Mouse (Mus musculus) limb, embryonic 10.5 days (tissue): ENCODE data around the gene Nmrk1. TPM values are rescaled to one million over a fixed set of nuclear protein-coding genes. Genes with fewer than 3 reads are reported as not detected.
"Not testable (repeated sequence)": the region's sequence is repeated elsewhere in the genome, so short reads cannot be mapped to it uniquely, and the experiment has no call there.

Experiments
- DNase-seq: peaks from one replicate; pipeline ENCODE4 v3.0.0-alpha.2; 2017; ENCODE audit warnings: low spot score
- H3K27ac ChIP-seq: fragments of 300-500 bp; sonication (generic); 2 replicates; pipeline ENCODE4 v1.5.1; 2016; ENCODE audit warnings: mild to moderate bottlenecking
- H3K27me3 ChIP-seq: fragments of 300-500 bp; sonication (generic); 2 replicates; pipeline ENCODE4 v1.6.1; 2016; ENCODE audit warnings: low read depth, mild to moderate bottlenecking; ENCODE audit not compliant: poor library complexity, severe bottlenecking
- H3K36me3 ChIP-seq: fragments of 300-500 bp; sonication (generic); 2 replicates; pipeline ENCODE4 v1.6.1; 2016; ENCODE audit warnings: mild to moderate bottlenecking, moderate library complexity
- H3K4me1 ChIP-seq: fragments of 300-500 bp; sonication (generic); 2 replicates; pipeline ENCODE4 v1.6.1; 2016
- H3K4me3 ChIP-seq: fragments of 300-500 bp; sonication (generic); 2 replicates; pipeline ENCODE4 v1.5.1; 2016; ENCODE audit warnings: mild to moderate bottlenecking, moderate library complexity
- H3K9me3 ChIP-seq: fragments of 300-500 bp; sonication (generic); replicated peaks from 2 replicates; pipeline ENCODE4 v1.6.1; 2016; ENCODE audit warnings: mild to moderate bottlenecking
- WGBS: fragments of 180-500 bp; shearing (Covaris S2); methylation state at CpG from one replicate; pipeline ENCODE4 v1.1.7; 2016; 5-methylcytosine and 5-hydroxymethylcytosine counted together
- polyA plus RNA-seq: library from polyadenylated mRNA; unstranded; fragments of >200 nt; fragmentation: Nextera tagmentation; extraction: Ambion mirVana; gene quantifications from 2 replicates; pipeline ENCODE4 v1.2.1, GENCODE M21; 2016

Gene Nmrk1
- polyA plus RNA-seq, result 6.5 and 9.0 TPM in 2 replicates

DNA sequence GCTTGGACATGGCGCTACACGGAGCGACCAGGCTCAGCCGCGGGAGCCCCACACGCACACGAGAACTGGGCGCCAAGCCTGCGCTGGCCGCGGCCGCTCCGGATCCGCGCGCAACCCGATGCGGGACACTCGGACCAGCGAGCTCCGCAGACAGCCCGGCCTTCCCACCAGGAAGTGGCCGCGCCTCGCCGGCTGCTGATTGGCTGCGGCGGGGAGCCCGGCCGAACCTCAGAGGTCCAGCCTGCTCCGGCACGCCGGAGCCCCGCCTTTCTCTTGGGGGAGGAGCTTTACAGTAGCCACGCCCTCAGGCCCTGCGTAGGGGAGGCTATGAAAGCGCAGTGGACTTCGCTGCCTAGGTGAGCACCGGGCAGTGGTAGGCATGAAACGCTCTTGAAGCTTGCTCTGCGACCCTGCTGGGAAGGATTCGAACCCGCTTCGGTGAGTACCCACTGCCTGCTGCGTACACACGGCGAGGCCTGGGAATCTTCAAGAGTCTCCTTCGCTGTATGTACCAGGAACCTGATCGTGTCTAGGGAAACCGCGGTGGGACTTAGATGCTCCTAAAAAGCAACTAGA is at the start of gene Nmrk1, which contains the start of gene Ostf1:
Gene Nmrk1 (plus strand): TSS at position 307 of the 576 bp plus-strand sequence.
Gene Ostf1 (minus strand): TSS at position 180 of the 576 bp plus-strand sequence.
- DNase-seq, result peak; percentile 96
- H3K9me3 ChIP-seq, result no peaks in the 10 kb centered on the region
- H3K27ac ChIP-seq, result peak within 1 kb of the TSS; percentile 83
- peak within 1 kb of the TSS; percentile 82 for H3K4me3 ChIP-seq
- H3K4me1 ChIP-seq, result peaks cover 17% of the 10 kb centered on the region
- 0 out of 2 replicates have a peak, but pooled peaks cover 5% of the 10 kb centered on the region for H3K27me3 ChIP-seq
- under 1% methylated on average over 51 of the region's 51 CpGs for WGBS
- no peaks in the 10 kb centered on the region for H3K36me3 ChIP-seq

DNA sequence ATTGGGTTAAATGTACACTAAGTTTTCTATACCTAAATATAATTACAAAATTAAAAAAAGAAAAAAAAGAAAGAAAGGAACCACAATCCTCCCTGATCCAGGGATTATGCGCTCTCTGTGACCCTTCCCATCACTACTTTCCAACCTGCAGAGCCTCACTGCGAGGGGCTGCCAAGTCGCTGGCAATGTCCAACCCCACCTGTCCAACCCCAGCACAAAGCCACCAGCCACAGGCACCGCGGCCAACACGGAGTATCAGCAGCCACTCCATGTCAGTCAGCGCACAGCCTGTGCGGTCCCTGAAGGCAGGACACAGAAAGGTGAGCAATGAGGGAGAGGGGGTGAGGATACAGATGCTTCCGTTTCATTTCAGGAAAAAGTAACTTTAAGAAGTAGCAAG is 49.5 kb upstream of the Nmrk1 start:
- Histone ChIP-seq H3K9me3 (no peaks in the 10 kb centered on the region), H3K27me3 (no peaks in the 10 kb centered on the region), H3K27ac (no peak overlapping the region), H3K4me1 (peaks cover 29% of the 10 kb centered on the region), H3K4me3 (no peak overlapping the region), H3K36me3 (no peaks in the 10 kb centered on the region)
- DNase-seq, result no peak
- 94% methylated on average over 9 of the region's 9 CpGs for WGBS

DNA sequence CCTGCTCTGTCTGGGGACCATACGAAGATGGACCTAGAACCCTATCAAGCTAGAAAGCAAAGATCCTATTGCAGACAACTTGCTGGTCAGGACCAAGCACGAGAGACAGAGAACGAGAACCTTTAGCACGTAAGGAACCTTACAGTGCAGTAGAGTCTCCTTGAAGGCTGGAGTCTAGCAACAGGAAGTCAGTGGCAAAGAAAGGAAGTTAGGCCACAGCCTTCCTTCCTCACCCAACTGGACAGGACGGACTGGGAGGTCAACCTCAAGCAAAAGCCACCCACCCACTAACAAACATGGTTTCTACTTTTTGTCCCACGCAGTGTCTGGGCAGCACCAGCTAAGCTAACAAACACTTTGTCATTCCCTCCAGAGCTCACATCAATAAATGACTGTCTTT is 48.9 kb upstream of the Nmrk1 start:
- WGBS, result 88% methylated on average over 6 of the region's 6 CpGs
- Histone ChIP-seq H3K36me3 (no peaks in the 10 kb centered on the region), H3K4me1 (peaks cover 22% of the 10 kb centered on the region), H3K9me3 (no peaks in the 10 kb centered on the region), H3K27ac (no peak overlapping the region), H3K4me3 (no peak overlapping the region), H3K27me3 (no peaks in the 10 kb centered on the region)
- no peak for DNase-seq

DNA sequence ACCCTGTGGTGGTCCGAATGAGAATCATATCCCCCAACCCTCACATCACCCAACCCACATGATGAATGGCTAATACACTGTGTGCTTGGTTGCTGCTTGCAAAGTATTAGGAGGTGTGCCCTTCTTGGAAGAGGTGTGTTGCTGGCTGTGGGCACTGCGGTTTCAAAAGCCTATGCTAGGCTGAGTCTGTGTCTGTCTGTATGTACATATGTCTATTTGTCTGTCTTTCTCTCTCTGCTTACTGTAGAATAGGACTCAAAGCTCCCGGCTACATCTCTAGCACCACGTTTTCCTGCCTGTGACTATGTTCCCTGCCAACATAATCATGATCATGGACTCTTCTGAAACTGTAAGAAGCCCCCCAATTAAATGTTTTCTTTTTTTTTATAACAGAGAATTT is 48.0 kb upstream of the Nmrk1 start:
- no peaks in the 10 kb centered on the region for H3K9me3 ChIP-seq
- H3K4me3 ChIP-seq, result no peak overlapping the region
- 97% methylated on average over 4 of the region's 4 CpGs for WGBS
- no peaks in the 10 kb centered on the region for H3K36me3 ChIP-seq
- H3K4me1 ChIP-seq, result peaks cover 14% of the 10 kb centered on the region
- no peak for DNase-seq
- no peaks in the 10 kb centered on the region for H3K27me3 ChIP-seq
- no peak overlapping the region for H3K27ac ChIP-seq

DNA sequence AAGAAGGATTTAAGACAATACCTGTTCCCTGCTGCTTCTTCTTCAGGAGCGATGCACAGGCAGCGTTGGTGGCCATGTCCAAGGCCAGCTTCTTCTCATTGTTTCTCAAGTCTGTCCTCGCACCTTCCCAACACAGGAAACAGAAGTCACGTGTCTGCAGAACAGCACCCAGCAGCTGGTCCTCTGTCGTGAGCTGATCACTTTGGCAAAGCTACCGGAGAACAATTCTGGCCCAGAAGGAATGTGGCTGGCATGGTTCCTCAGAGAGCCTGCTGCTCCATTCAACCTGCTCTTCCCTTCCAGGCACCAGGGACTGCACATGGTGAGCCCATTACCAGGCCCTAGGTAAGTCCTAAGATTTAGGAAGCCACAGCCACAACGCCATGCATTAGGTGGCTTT is 47.1 kb upstream of the Nmrk1 start:
- no peak for DNase-seq
- 93% methylated on average over 7 of the region's 7 CpGs for WGBS

DNA sequence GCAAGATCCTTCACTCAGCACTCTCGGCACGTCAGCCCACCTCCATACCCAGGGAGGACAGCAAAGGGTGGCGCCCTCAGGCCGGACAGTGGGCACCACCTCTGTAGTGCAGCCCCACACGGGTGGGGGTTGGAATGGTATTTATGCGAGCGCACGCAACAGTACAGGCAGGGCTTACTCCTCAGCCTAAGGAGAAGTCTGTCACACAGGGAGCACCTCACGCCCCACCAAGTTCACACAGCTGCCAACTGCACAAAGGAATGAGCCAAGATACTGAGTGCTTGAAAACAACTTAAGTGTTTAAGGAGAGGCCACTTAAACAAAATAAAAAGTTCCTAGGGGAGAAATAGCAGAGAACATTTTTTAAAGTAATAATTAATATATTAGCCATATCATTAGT is 44.6 kb upstream of the Nmrk1 start:
- H3K9me3 ChIP-seq, result no peaks in the 10 kb centered on the region
- peaks cover 17% of the 10 kb centered on the region for H3K4me1 ChIP-seq
- H3K36me3 ChIP-seq, result no peaks in the 10 kb centered on the region
- no peak overlapping the region for H3K4me3 ChIP-seq
- 85% methylated on average over 9 of the region's 9 CpGs for WGBS
- H3K27ac ChIP-seq, result peak overlapping the region; percentile 53; the same call in 1 of the 2 replicates
- no peak for DNase-seq
- H3K27me3 ChIP-seq, result no peaks in the 10 kb centered on the region

More for the DNA sequence above, 47.1 kb upstream of the Nmrk1 start:
- Histone ChIP-seq H3K27ac (no peak overlapping the region), H3K4me1 (peaks cover 10% of the 10 kb centered on the region), H3K4me3 (no peak overlapping the region), H3K27me3 (no peaks in the 10 kb centered on the region), H3K36me3 (no peaks in the 10 kb centered on the region), H3K9me3 (no peaks in the 10 kb centered on the region)

DNA sequence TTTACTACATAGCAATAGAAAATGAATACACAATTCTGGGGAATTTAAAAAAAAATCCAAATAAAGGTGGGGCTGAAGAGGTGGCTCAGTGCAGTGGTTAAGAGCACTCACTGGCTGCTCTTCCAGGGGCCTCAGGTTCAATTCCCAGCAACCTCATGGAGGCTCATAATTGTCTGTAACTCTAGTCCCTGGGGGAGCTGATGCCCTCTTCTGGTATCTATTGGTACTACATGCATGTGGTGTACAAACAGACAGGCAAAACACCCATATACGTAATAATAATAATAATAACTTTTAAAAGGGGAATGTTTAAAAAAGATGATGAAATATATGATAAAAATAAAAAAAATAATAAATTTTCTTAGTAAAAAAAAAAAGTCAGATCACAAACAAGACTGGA is 43.5 kb upstream of the Nmrk1 start:
- Histone ChIP-seq H3K27me3 (no peaks in the 10 kb centered on the region), H3K4me1 (peaks cover 17% of the 10 kb centered on the region), H3K4me3 (no peak overlapping the region), H3K36me3 (no peaks in the 10 kb centered on the region), H3K9me3 (no peaks in the 10 kb centered on the region), H3K27ac (no peak overlapping the region)
- 90% methylated on average over 1 of the region's 1 CpGs for WGBS
- no peak for DNase-seq

DNA sequence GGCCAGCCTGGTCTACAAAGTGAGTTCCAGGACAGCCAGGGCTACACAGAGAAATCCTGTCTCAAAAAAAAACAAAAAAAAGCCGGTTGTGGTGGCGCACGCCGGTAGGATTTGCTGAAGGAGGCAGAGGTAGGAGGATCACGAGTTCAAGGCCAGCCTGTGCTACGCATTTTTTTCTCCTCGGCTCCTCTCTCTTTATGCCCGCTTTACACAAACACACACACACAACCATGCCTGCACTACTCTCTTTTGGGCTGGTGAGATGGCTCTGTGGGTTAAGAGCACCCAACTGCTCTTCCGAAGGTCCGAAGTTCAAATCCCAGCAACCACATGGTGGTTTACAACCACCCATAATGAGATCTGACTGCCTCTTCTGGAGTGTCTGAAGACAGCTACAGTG is 42.9 kb upstream of the Nmrk1 start:
- WGBS, result 95% methylated on average over 10 of the region's 10 CpGs
- H3K27me3 ChIP-seq, H3K9me3 ChIP-seq, H3K4me3 ChIP-seq, DNase-seq, H3K36me3 ChIP-seq, H3K27ac ChIP-seq: not testable (repeated sequence)
- H3K4me1 ChIP-seq, result peaks cover 17% of the 10 kb centered on the region

DNA sequence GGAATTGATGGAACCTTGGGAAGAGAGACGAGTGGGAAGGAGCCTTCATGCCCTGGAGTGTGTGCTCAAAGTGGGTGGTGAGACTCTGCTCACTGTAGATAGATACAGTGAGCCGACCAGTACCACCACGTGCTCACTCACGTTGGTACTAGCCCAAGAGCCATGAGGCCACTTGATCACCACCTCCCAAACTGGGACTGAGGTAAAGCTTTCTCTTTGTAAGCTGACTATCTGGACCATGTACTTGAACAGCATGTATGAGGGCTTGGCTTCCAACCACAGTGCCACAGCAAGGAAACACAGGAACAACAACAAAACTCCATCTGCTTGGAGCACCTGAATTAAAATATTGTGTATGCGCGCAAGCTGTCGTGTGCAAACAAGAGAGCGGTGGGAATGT is 42.5 kb upstream of the Nmrk1 start:
- Histone ChIP-seq H3K4me3 (no peak overlapping the region), H3K27ac (no peak overlapping the region), H3K9me3 (no peaks in the 10 kb centered on the region), H3K4me1 (peaks cover 17% of the 10 kb centered on the region), H3K36me3 (no peaks in the 10 kb centered on the region), H3K27me3 (no peaks in the 10 kb centered on the region)
- WGBS, result 94% methylated on average over 8 of the region's 8 CpGs
- DNase-seq, result no peak

DNA sequence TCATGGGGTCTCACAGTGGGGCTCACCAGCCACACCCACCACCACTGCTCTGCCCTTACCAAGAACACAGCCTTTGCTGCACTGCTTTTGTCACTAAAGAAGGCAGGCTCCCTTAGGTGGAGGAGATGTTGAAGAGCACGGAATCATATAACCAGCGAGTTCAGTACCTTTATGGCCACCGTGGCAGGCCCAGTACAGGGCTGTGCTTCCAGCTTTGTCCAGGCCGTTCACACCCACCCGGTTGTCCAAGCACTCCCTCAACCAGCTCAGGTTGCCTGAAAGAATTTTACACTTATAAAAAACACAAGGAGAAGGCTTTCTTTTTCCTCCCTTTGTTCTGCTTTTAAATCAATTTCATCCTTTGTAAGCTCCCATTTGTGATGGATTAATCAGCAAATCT is 41.5 kb upstream of the Nmrk1 start:
- Histone ChIP-seq H3K9me3 (no peaks in the 10 kb centered on the region), H3K4me1 (peaks cover 17% of the 10 kb centered on the region), H3K27ac (no peak overlapping the region), H3K27me3 (no peaks in the 10 kb centered on the region), H3K4me3 (no peak overlapping the region), H3K36me3 (no peaks in the 10 kb centered on the region)
- 81% methylated on average over 5 of the region's 5 CpGs for WGBS
- DNase-seq, result no peak

DNA sequence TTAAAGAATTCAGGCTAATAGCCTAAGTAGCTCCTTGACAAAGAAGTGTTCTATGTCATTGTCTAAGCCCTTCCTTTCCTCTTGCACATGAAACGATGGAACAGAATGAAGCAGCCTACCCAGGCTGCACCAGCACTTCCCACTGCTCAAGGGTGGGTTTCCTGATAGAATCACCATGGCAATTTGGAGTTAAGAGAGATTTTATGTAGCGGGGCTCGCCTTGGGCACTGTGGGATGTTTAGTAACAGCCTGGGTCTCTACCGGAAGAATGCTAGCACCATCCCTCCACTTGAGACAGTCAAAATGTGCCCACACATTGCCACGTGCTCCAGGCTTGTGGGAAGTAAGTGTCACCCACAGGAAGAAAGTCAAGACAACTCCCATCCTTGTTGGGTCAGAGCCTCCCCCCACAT is 40.8 kb upstream of the Nmrk1 start:
- no peak for DNase-seq
- Histone ChIP-seq H3K9me3 (no peaks in the 10 kb centered on the region), H3K4me3 (no peak overlapping the region), H3K4me1 (peaks cover 17% of the 10 kb centered on the region), H3K36me3 (no peaks in the 10 kb centered on the region), H3K27ac (0 out of 2 replicates have a peak overlapping the region, but pooled peaks have one; percentile 9), H3K27me3 (no peaks in the 10 kb centered on the region)
- 81% methylated on average over 5 of the region's 5 CpGs for WGBS

DNA sequence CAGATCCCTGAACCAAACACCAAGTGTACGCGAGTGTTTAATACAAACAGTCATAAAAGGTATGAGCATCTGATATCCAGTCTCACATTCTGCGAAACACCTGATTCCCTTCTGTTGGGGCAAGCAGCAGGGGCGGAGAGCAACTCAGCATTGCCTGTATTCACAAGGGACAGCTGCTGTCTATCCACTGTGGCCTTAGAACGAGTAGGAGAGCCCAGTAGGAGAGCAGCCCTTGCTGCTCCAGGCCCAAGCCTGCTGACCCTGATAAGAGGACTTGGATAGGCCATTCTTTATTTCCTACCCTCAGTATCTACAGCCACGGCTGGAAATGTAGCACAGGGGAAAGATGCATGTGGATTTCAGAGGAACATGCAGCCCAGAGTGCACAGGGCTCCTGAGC is 38.8 kb upstream of the Nmrk1 start:
- 81% methylated on average over 6 of the region's 6 CpGs for WGBS
- Histone ChIP-seq H3K27ac (no peak overlapping the region), H3K36me3 (no peaks in the 10 kb centered on the region), H3K27me3 (no peaks in the 10 kb centered on the region), H3K9me3 (no peaks in the 10 kb centered on the region), H3K4me3 (no peak overlapping the region), H3K4me1 (peaks cover 7% of the 10 kb centered on the region)
- DNase-seq, result no peak

DNA sequence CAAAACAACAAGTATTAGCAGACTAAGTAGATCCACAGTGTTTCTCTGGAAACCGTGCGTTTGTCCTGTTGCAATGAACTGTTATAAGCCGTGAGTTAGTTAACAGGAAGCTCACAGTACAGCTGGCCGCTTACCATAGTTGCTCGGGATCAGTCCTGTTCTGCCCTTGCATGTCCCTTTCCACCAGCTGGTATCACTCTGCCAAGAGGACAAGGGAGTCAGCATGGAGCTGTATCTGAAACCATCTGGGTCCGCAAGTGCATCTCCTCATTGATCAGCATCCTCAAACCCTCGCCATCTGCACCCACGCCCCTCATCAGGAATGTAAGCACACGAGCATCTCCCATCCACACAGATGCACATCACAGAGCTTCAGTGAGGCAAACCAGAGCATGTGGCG is 38.0 kb upstream of the Nmrk1 start:
- WGBS, result 90% methylated on average over 10 of the region's 10 CpGs
- Histone ChIP-seq H3K4me1 (peaks cover 7% of the 10 kb centered on the region), H3K4me3 (no peak overlapping the region), H3K27ac (no peak overlapping the region), H3K36me3 (no peaks in the 10 kb centered on the region), H3K9me3 (no peaks in the 10 kb centered on the region), H3K27me3 (no peaks in the 10 kb centered on the region)
- DNase-seq, result no peak

DNA sequence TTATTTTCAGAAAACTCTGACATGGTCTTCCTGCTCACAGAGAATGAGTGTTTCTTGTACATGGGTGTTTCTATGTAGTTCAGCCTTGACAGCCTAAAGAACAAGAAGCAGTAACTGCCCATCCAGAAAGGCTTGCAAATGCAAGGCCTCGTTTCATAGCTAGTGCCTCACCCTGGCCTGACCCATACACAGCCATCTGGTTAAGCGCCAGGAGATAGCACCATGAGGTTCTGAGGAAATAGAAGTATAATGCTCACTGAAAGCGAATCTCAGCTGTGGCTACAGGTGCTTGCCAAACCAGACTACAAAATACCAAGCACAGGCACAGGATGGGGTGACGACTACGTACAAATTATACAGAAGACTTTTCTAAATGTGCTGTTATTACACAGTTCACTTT is 34.9 kb upstream of the Nmrk1 start:
- Histone ChIP-seq H3K27ac (no peak overlapping the region), H3K4me1 (peaks cover 6% of the 10 kb centered on the region), H3K9me3 (no peaks in the 10 kb centered on the region), H3K36me3 (no peaks in the 10 kb centered on the region), H3K27me3 (no peaks in the 10 kb centered on the region), H3K4me3 (no peak overlapping the region)
- DNase-seq, result no peak
- 86% methylated on average over 5 of the region's 5 CpGs for WGBS
